Mouse (Mus musculus) forebrain, embryonic 14.5 days (tissue): Measurements from ENCODE around the gene Cat. TPM values are rescaled to one million over a fixed set of nuclear protein-coding genes. Genes with fewer than 3 reads are reported as not detected.

Experiments
- ATAC-seq: fragments of 200-750 bp; cut with Nextera tagmentation; 2 replicates; pipeline ENCODE4 v1.8.0; 2017; ENCODE audit warnings: mild to moderate bottlenecking, moderate library complexity
- DNase-seq: peaks from one replicate; pipeline ENCODE4 v3.0.0-alpha.2; 2015; ENCODE audit warnings: low spot score
- H3K27ac ChIP-seq: fragments of 300-500 bp; sonication (generic); 2 replicates; pipeline ENCODE4 v1.5.1; 2014; ENCODE audit warnings: low read depth, mild to moderate bottlenecking, control low read depth, low read length, moderate library complexity
- H3K27me3 ChIP-seq: fragments of 300-500 bp; sonication (generic); replicated peaks from 2 replicates; pipeline ENCODE4 v1.6.1; 2014; ENCODE audit warnings: low read length, control low read depth, mixed read lengths; ENCODE audit not compliant: control insufficient read depth, insufficient read depth
- H3K36me3 ChIP-seq: fragments of 300-500 bp; sonication (generic); 2 replicates; pipeline ENCODE4 v1.6.1; 2014; ENCODE audit warnings: low read length, control low read depth; ENCODE audit not compliant: control insufficient read depth, insufficient read depth
- H3K4me1 ChIP-seq: fragments of 300-500 bp; sonication (generic); 2 replicates; pipeline ENCODE4 v1.6.1; 2014; ENCODE audit warnings: antibody characterized with exemption, low read length, control low read depth; ENCODE audit not compliant: control insufficient read depth, insufficient read depth
- H3K4me2 ChIP-seq: fragments of 300-500 bp; sonication (generic); 2 replicates; pipeline ENCODE4 v1.6.1; 2014; ENCODE audit warnings: mild to moderate bottlenecking, control low read depth, low read length
- H3K4me3 ChIP-seq: fragments of 300-500 bp; sonication (generic); 2 replicates; pipeline ENCODE4 v1.5.1; 2014; ENCODE audit warnings: low read depth, low read length, control low read depth
- H3K9ac ChIP-seq: fragments of 300-500 bp; sonication (generic); 2 replicates; pipeline ENCODE4 v1.6.1; 2014; ENCODE audit warnings: mild to moderate bottlenecking, low read length, control low read depth, moderate library complexity
- H3K9me3 ChIP-seq: fragments of 300-500 bp; sonication (generic); replicated peaks from 2 replicates; pipeline ENCODE4 v1.6.1; 2016; ENCODE audit warnings: low read length, control low read depth, mixed read lengths; ENCODE audit not compliant: control insufficient read depth
- WGBS: fragments of 180-500 bp; shearing (Covaris S2); extraction: QIAGEN DNeasy Blood & Tissue Kit; methylation state at CpG from one replicate; pipeline ENCODE4 v1.1.7; 2014; 5-methylcytosine and 5-hydroxymethylcytosine counted together
- polyA plus RNA-seq: library from polyadenylated mRNA; unstranded; fragments of >200 nt; fragmentation: Nextera tagmentation; extraction: Ambion mirVana; gene quantifications from 2 replicates; pipeline ENCODE4 v1.2.1, GENCODE M21; 2014

Gene Cat
- polyA plus RNA-seq, 1 experiment from 2014 or later, result 81.9 TPM

DNA sequence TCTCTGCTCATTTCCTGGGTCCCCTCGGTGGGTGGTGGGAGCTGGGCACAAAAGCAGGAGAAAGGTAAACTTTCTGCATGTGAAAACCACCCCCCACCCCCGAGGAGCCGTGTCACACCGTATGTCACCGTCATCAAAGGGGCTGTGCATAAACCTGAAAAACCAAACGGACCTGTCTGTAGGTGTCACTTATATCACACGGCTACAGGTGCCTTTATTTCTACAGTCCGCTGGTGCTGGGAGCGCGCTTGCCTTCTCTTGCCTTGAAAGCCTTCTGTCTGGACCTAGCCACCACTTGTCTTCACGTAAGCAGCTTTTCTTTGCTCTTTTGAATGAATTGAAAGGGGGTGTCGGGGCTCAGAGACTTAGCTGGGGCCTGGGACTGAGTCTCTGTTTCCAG lies 61.1 kb downstream of the Cat start:
- no peak overlapping the region for H3K27ac ChIP-seq
- DNase-seq (no peak), ATAC-seq (no peak)
- no peaks in the 10 kb centered on the region for H3K9me3 ChIP-seq
- H3K27me3 ChIP-seq, result no peaks in the 10 kb centered on the region
- H3K36me3 ChIP-seq, result no peaks in the 10 kb centered on the region
- 35% methylated on average over 12 of the region's 12 CpGs for WGBS
- H3K4me3 ChIP-seq, result no peak overlapping the region
- H3K4me2 ChIP-seq, result peak overlapping the region; percentile 14; the same call in 1 of the 2 replicates
- no peak overlapping the region for H3K9ac ChIP-seq
- peaks cover 2% of the 10 kb centered on the region; the same call in 1 of the 2 replicates for H3K4me1 ChIP-seq

DNA sequence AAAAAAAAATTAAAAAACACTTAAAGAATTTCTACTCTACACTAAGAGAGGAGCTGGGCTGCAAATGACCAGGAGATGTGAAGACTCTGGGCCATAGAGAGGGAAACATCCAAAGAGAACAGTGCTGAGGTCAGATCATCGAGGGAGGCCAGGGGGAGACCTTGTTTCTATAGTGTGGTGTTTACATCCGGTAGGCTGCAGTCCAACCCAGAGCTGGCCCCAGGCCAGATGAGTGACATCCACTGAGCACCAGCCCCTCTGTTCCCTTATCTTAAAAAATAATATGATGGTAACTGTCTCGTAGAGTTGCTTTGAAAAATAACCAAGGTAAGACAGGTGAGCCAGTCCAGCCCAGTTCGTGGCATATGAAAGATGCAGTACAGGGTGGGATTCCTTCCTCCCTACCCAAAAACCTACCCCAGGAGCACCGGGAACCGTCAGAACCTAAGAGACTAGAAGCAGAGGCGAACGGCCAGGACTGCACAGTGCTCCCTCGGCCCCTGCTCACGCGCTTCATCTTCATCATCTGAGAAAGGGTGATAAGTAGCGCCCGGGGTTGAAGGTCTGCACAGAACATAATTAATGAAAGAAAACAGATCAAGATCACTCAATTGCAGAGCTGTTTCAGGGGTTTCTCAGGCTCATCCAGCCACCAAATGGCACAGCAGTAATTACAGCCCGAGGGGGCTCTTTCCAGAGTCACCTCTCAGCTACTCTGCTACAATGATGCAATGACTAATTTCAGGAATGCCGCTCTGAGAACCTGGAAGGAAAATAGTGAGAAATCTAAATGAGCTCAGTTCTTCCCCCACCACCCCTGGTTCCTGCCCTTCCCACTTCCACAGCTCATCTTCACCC lies 64.1 kb downstream of the Cat start:
- DNase-seq, result no peak
- Histone ChIP-seq H3K4me2 (no peak overlapping the region), H3K4me3 (no peak overlapping the region), H3K9me3 (no peaks in the 10 kb centered on the region), H3K9ac (no peak overlapping the region), H3K27me3 (no peaks in the 10 kb centered on the region), H3K27ac (no peak overlapping the region), H3K36me3 (no peaks in the 10 kb centered on the region), H3K4me1 (peaks cover 2% of the 10 kb centered on the region; the same call in 1 of the 2 replicates)
- 65% methylated on average over 15 of the region's 15 CpGs for WGBS
- ATAC-seq, result no peak

DNA sequence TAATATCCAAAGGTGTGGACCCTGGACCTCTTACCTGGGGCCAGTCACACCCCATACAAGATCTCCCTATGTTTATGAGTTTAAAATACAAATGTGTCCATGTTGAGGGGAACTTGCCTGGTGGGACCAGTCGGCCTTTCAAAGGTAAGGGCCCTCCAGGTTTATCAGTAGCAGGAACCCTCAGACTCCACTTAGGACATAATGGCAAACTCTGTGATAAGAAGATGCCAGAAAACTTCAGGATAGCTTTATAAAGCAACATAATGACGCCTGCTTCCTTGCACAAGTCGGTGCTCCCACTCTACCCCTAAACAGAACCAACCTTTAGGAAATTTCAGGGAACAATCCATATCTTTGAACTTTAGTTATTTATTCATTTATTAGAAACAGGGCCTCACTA lies 69.2 kb downstream of the Cat start:
- ATAC-seq (no peak), DNase-seq (no peak)
- Histone ChIP-seq H3K36me3 (no peaks in the 10 kb centered on the region), H3K9ac (no peak overlapping the region), H3K27me3 (no peaks in the 10 kb centered on the region), H3K4me3 (no peak overlapping the region), H3K4me2 (no peak overlapping the region), H3K27ac (no peak overlapping the region), H3K9me3 (no peaks in the 10 kb centered on the region), H3K4me1 (no peaks in the 10 kb centered on the region)
- 93% methylated on average over 3 of the region's 3 CpGs for WGBS

GRCm38 (mm10) chr2:103413381-103413780 lies 71.6 kb downstream of the Cat start:
- Histone ChIP-seq H3K9ac (no peak overlapping the region), H3K27ac (no peak overlapping the region), H3K4me2 (no peak overlapping the region), H3K9me3 (no peaks in the 10 kb centered on the region), H3K27me3 (no peaks in the 10 kb centered on the region), H3K36me3 (no peaks in the 10 kb centered on the region), H3K4me1 (no peaks in the 10 kb centered on the region), H3K4me3 (no peak overlapping the region)
- ATAC-seq (no peak), DNase-seq (no peak)
- 93% methylated on average over 5 of the region's 5 CpGs for WGBS

DNA sequence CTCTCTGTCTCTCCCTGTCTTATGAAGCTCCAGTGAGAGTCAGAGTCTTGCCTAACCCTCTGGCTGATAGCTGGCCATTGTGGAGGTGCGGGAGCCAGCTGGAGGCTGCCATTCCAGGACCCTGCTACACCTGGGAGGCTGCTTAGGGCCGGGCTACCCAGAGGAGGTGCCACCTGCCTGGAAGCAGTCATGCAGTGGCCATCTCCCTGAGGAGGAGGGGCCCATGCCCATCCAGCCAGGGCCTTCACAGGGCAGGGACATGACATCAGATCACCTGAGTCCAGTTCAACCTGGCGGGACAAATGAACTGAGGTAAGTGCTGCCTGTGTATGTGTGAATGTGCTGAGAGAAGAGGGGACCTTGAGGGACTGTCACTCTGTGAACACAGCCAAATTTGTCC lies 73.1 kb downstream of the Cat start:
- WGBS, result 90% methylated on average over 3 of the region's 3 CpGs
- H3K4me1 ChIP-seq, result no peaks in the 10 kb centered on the region
- H3K4me3 ChIP-seq, result no peak overlapping the region
- no peak overlapping the region for H3K9ac ChIP-seq
- ATAC-seq (no peak), DNase-seq (no peak)
- no peak overlapping the region for H3K27ac ChIP-seq
- H3K9me3 ChIP-seq, result no peaks in the 10 kb centered on the region
- no peaks in the 10 kb centered on the region for H3K36me3 ChIP-seq
- no peak overlapping the region for H3K4me2 ChIP-seq
- no peaks in the 10 kb centered on the region for H3K27me3 ChIP-seq

GRCm38 (mm10) chr2:103411348-103411747 lies 73.6 kb downstream of the Cat start, which contains the start of gene Elf5:
Elf5 (plus strand) TSS chr2:103411688.
- no peak within 1 kb of the TSS for H3K27ac ChIP-seq
- H3K27me3 ChIP-seq, result no peaks in the 10 kb centered on the region
- no peaks in the 10 kb centered on the region for H3K4me1 ChIP-seq
- H3K9me3 ChIP-seq, result no peaks in the 10 kb centered on the region
- no peak within 1 kb of the TSS for H3K9ac ChIP-seq
- no peak within 1 kb of the TSS for H3K4me3 ChIP-seq
- WGBS, result 81% methylated on average over 6 of the region's 6 CpGs
- no peak for ATAC-seq
- H3K36me3 ChIP-seq, result no peaks in the 10 kb centered on the region
- DNase-seq, result no peak
- H3K4me2 ChIP-seq, result no peak within 1 kb of the TSS

- WGBS, result 82% methylated on average over 3 of the region's 3 CpGs
- H3K4me3 ChIP-seq, result no peak overlapping the region
- no peaks in the 10 kb centered on the region for H3K36me3 ChIP-seq
Observed at GRCm38 (mm10) chr2:103406239-103406638, 78.7 kb downstream of the Cat start.

More at GRCm38 (mm10) chr2:103406239-103406638, 78.7 kb downstream of the Cat start:
- Histone ChIP-seq H3K27ac (no peak overlapping the region), H3K4me1 (no peaks in the 10 kb centered on the region), H3K4me2 (no peak overlapping the region), H3K9me3 (no peaks in the 10 kb centered on the region), H3K27me3 (no peaks in the 10 kb centered on the region), H3K9ac (no peak overlapping the region)
- DNase-seq (no peak), ATAC-seq (no peak)

Other genes with a start within 250 kb of the Cat start
- gene Ehf, start 181.9 kb downstream of the Cat start, polyA plus RNA-seq, result 0.09 TPM in 1 of 2 replicates, not detected in the other
- gene Elf5, start 73.5 kb downstream of the Cat start, polyA plus RNA-seq, result not detected in 2 replicates
- 3.8 and 5.9 TPM in 2 replicates for gene Abtb2, start 81.2 kb upstream of the Cat start, polyA plus RNA-seq